Mouse (Mus musculus) heart, embryonic 13.5 days (tissue): ENCODE data around the gene Trim60. TPM values are rescaled to one million over a fixed set of nuclear protein-coding genes. Genes with fewer than 3 reads are reported as not detected.
"Not testable (repeated sequence)": the region's sequence is repeated elsewhere in the genome, so short reads cannot be mapped to it uniquely, and the experiment has no call there.

Experiments used
- ATAC-seq: fragments of 200-750 bp; cut with Nextera tagmentation; 2 replicates; pipeline ENCODE4 v1.8.0; 2017; ENCODE audit warnings: moderate TSS enrichment; ENCODE audit not compliant: insufficient number of reproducible peaks, low FRiP score, low TSS enrichment; ENCODE audit errors: extremely low read depth
- H3K27ac ChIP-seq: fragments of 300-500 bp; sonication (generic); replicated peaks from 2 replicates; pipeline ENCODE4 v1.5.1; 2015; ENCODE audit warnings: moderate library complexity, mild to moderate bottlenecking, inconsistent platforms
- H3K27me3 ChIP-seq: fragments of 300-500 bp; sonication (generic); replicated peaks from 2 replicates; pipeline ENCODE4 v1.6.1; 2015; ENCODE audit warnings: mild to moderate bottlenecking, inconsistent platforms
- H3K36me3 ChIP-seq: fragments of 300-500 bp; sonication (generic); 2 replicates; pipeline ENCODE4 v1.6.1; 2015; ENCODE audit warnings: mild to moderate bottlenecking, inconsistent platforms
- H3K4me1 ChIP-seq: fragments of 300-500 bp; sonication (generic); 2 replicates; pipeline ENCODE4 v1.6.1; 2015; ENCODE audit warnings: inconsistent platforms
- H3K4me2 ChIP-seq: fragments of 300-500 bp; sonication (generic); 2 replicates; pipeline ENCODE4 v1.6.1; 2015; ENCODE audit warnings: inconsistent platforms, mild to moderate bottlenecking, moderate library complexity
- H3K4me3 ChIP-seq: fragments of 300-500 bp; sonication (generic); 2 replicates; pipeline ENCODE4 v1.5.1; 2015; ENCODE audit warnings: moderate library complexity, mild to moderate bottlenecking, inconsistent platforms
- H3K9ac ChIP-seq: fragments of 300-500 bp; sonication (generic); 2 replicates; pipeline ENCODE4 v1.6.1; 2015; ENCODE audit warnings: inconsistent platforms, mild to moderate bottlenecking, moderate library complexity
- H3K9me3 ChIP-seq: fragments of 300-500 bp; sonication (generic); 2 replicates; pipeline ENCODE4 v1.6.1; 2016; ENCODE audit warnings: inconsistent platforms
- WGBS: fragments of 180-500 bp; shearing (Covaris S2); methylation state at CpG from one replicate; pipeline ENCODE4 v1.1.7; 2015; ENCODE audit warnings: mixed read lengths; 5-methylcytosine and 5-hydroxymethylcytosine counted together
- polyA plus RNA-seq: library from polyadenylated mRNA; unstranded; fragments of >200 nt; fragmentation: Nextera tagmentation; extraction: Ambion mirVana; gene quantifications from 2 replicates; pipeline ENCODE4 v1.2.1, GENCODE M21; 2015

The Trim60 gene
- polyA plus RNA-seq, 1 experiment from 2014 or later: not detected

- H3K9me3 ChIP-seq: no peaks in the 10 kb centered on the region
- H3K9ac ChIP-seq: peak within 1 kb of the TSS; percentile 66
- H3K27ac ChIP-seq: no peak within 1 kb of the TSS; the same call in 1 of the 2 replicates
- H3K36me3 ChIP-seq: no peaks in the 10 kb centered on the region
- peaks cover 15% of the 10 kb centered on the region for H3K4me1 ChIP-seq
- H3K4me3 ChIP-seq: peak within 1 kb of the TSS; percentile 49
- WGBS: under 1% methylated on average over 8 of the region's 8 CpGs
- no peak; the same call in 1 of the 2 replicates for ATAC-seq
- H3K27me3 ChIP-seq: no peaks in the 10 kb centered on the region
- H3K4me2 ChIP-seq: peak within 1 kb of the TSS; percentile 80
Observed at GRCm38 (mm10) chr8:65037117-65037533, 18.7 kb upstream of the Trim60 start, which contains the start of gene Apela. Gene Apela (minus strand): TSS chr8:65037336.

GRCm38 (mm10) chr8:65034136-65034535 is 15.8 kb upstream of the Trim60 start:
- ATAC-seq: no peak
- no peak overlapping the region for H3K4me2 ChIP-seq
- H3K9me3 ChIP-seq: no peaks in the 10 kb centered on the region
- 58% methylated on average over 2 of the region's 2 CpGs for WGBS
- no peak overlapping the region for H3K4me3 ChIP-seq
- H3K27ac ChIP-seq: no peak overlapping the region
- peaks cover 15% of the 10 kb centered on the region for H3K4me1 ChIP-seq
- no peaks in the 10 kb centered on the region for H3K36me3 ChIP-seq
- H3K27me3 ChIP-seq: no peaks in the 10 kb centered on the region
- H3K9ac ChIP-seq: no peak overlapping the region

GRCm38 (mm10) chr8:65033056-65033455 is 14.7 kb upstream of the Trim60 start:
- H3K9ac ChIP-seq: no peak overlapping the region
- no peaks in the 10 kb centered on the region for H3K36me3 ChIP-seq
- no peak for ATAC-seq
- H3K4me2 ChIP-seq: no peak overlapping the region
- no peak overlapping the region for H3K4me3 ChIP-seq
- no peak overlapping the region for H3K27ac ChIP-seq
- WGBS: 78% methylated on average over 13 of the region's 13 CpGs
- peaks cover 15% of the 10 kb centered on the region for H3K4me1 ChIP-seq
- H3K27me3 ChIP-seq: no peaks in the 10 kb centered on the region
- H3K9me3 ChIP-seq: no peaks in the 10 kb centered on the region

- WGBS: 93% methylated on average over 1 of the region's 1 CpGs
- H3K4me2 ChIP-seq: no peak overlapping the region
- H3K4me1 ChIP-seq: peaks cover 9% of the 10 kb centered on the region; the same call in 1 of the 2 replicates
- H3K9me3 ChIP-seq: no peaks in the 10 kb centered on the region
- no peaks in the 10 kb centered on the region for H3K36me3 ChIP-seq
- no peak overlapping the region for H3K27ac ChIP-seq
- no peak overlapping the region for H3K9ac ChIP-seq
- no peak overlapping the region for H3K4me3 ChIP-seq
- ATAC-seq: no peak
- no peaks in the 10 kb centered on the region for H3K27me3 ChIP-seq
Observed at GRCm38 (mm10) chr8:65032107-65032506, 13.7 kb upstream of the Trim60 start.

GRCm38 (mm10) chr8:65030735-65031485 is 12.5 kb upstream of the Trim60 start:
- H3K4me2 ChIP-seq: no peak overlapping the region
- no peak overlapping the region for H3K4me3 ChIP-seq
- no peaks in the 10 kb centered on the region for H3K9me3 ChIP-seq
- 69% methylated on average over 4 of the region's 4 CpGs for WGBS
- H3K36me3 ChIP-seq: no peaks in the 10 kb centered on the region
- no peak overlapping the region for H3K9ac ChIP-seq
- no peaks in the 10 kb centered on the region for H3K27me3 ChIP-seq
- ATAC-seq: no peak
- peaks cover 3% of the 10 kb centered on the region; the same call in 1 of the 2 replicates for H3K4me1 ChIP-seq
- H3K27ac ChIP-seq: no peak overlapping the region

- Histone ChIP-seq H3K4me2 (no peak overlapping the region), H3K4me3 (no peak overlapping the region), H3K27ac (no peak overlapping the region), H3K36me3 (no peaks in the 10 kb centered on the region), H3K27me3 (no peaks in the 10 kb centered on the region), H3K9ac (no peak overlapping the region), H3K9me3 (no peaks in the 10 kb centered on the region), H3K4me1 (no peaks in the 10 kb centered on the region)
- ATAC-seq: no peak
- WGBS: 73% methylated on average over 4 of the region's 4 CpGs
Observed at GRCm38 (mm10) chr8:65029776-65030175, 11.4 kb upstream of the Trim60 start.

- no peaks in the 10 kb centered on the region for H3K9me3 ChIP-seq
- 71% methylated on average over 12 of the region's 12 CpGs for WGBS
Observed at GRCm38 (mm10) chr8:65028959-65029686, 10.7 kb upstream of the Trim60 start.

GRCm38 (mm10) chr8:65022485-65022884 is 4.1 kb upstream of the Trim60 start:
- H3K9ac ChIP-seq: no peak overlapping the region
- no peak overlapping the region for H3K4me3 ChIP-seq
- no peaks in the 10 kb centered on the region for H3K27me3 ChIP-seq
- H3K27ac ChIP-seq: no peak overlapping the region
- no peak overlapping the region for H3K4me2 ChIP-seq
- H3K36me3 ChIP-seq: no peaks in the 10 kb centered on the region
- no peaks in the 10 kb centered on the region for H3K9me3 ChIP-seq
- 40% methylated on average over 8 of the region's 8 CpGs for WGBS
- H3K4me1 ChIP-seq: no peaks in the 10 kb centered on the region
- ATAC-seq: no peak

More at GRCm38 (mm10) chr8:65028959-65029686, 10.7 kb upstream of the Trim60 start:
- no peak overlapping the region for H3K4me3 ChIP-seq
- H3K27me3 ChIP-seq: no peaks in the 10 kb centered on the region
- no peak overlapping the region for H3K27ac ChIP-seq
- ATAC-seq: no peak
- H3K9ac ChIP-seq: no peak overlapping the region
- H3K36me3 ChIP-seq: no peaks in the 10 kb centered on the region
- no peak overlapping the region for H3K4me2 ChIP-seq
- no peaks in the 10 kb centered on the region for H3K4me1 ChIP-seq

- H3K9ac ChIP-seq, H3K4me2 ChIP-seq, H3K9me3 ChIP-seq, H3K4me3 ChIP-seq, H3K27me3 ChIP-seq, H3K4me1 ChIP-seq, ATAC-seq, H3K36me3 ChIP-seq, H3K27ac ChIP-seq: not testable (repeated sequence)
- 67% methylated on average over 6 of the region's 6 CpGs for WGBS
Observed at GRCm38 (mm10) chr8:65007616-65008015, 10.8 kb downstream of the Trim60 start.

- Histone ChIP-seq H3K9me3 (no peaks in the 10 kb centered on the region), H3K4me1 (no peaks in the 10 kb centered on the region), H3K36me3 (no peaks in the 10 kb centered on the region), H3K4me3 (no peak overlapping the region), H3K9ac (no peak overlapping the region), H3K27me3 (no peaks in the 10 kb centered on the region), H3K27ac (no peak overlapping the region), H3K4me2 (no peak overlapping the region)
- 75% methylated on average over 4 of the region's 4 CpGs for WGBS
- ATAC-seq: no peak
Observed at GRCm38 (mm10) chr8:64998806-64999365, 19.5 kb downstream of the Trim60 start.

- 79% methylated on average over 4 of the region's 4 CpGs for WGBS
- H3K4me1 ChIP-seq: no peaks in the 10 kb centered on the region
- no peaks in the 10 kb centered on the region for H3K27me3 ChIP-seq
- no peak within 1 kb of the TSS for H3K4me2 ChIP-seq
- peaks cover 8% of the 10 kb centered on the region; the same call in 1 of the 2 replicates for H3K9me3 ChIP-seq
- no peak for ATAC-seq
- H3K27ac ChIP-seq: no peak within 1 kb of the TSS
- no peaks in the 10 kb centered on the region for H3K36me3 ChIP-seq
- H3K9ac ChIP-seq: no peak within 1 kb of the TSS
- H3K4me3 ChIP-seq: no peak within 1 kb of the TSS
Observed at GRCm38 (mm10) chr8:64987731-64988130, 30.7 kb downstream of the Trim60 start, which contains the start of gene Trim75. Gene Trim75 (minus strand): TSS chr8:64987831.
